Mouse (Mus musculus) E14TG2a.4 (cell line): Measurements from ENCODE around the gene Syt16.

Experiments used
- H3K27me3 ChIP-seq: 2 replicates; pipeline ENCODE4 v1.6.1; 2014; ENCODE audit warnings: low read length, control low read depth; ENCODE audit not compliant: insufficient read depth
- H3K36me3 ChIP-seq: 2 replicates; pipeline ENCODE4 v1.6.1; 2014; ENCODE audit warnings: low read length, control low read depth; ENCODE audit not compliant: insufficient read depth
- H3K4me1 ChIP-seq: replicated peaks from 2 replicates; pipeline ENCODE4 v1.6.1; 2014; ENCODE audit warnings: low read depth, low read length, control low read depth
- H3K4me3 ChIP-seq: replicated peaks from 2 replicates; pipeline ENCODE4 v1.5.1; 2014; ENCODE audit warnings: mild to moderate bottlenecking, low read length
- H3K9me3 ChIP-seq: 2 replicates; pipeline ENCODE4 v1.6.1; 2014; ENCODE audit warnings: low read length, control low read depth
- CTCF ChIP-seq: conservative IDR thresholded peaks from 2 replicates; pipeline ENCODE4 v1.5.1; 2014; ENCODE audit warnings: low read length
- NANOG ChIP-seq: IDR thresholded peaks from 2 replicates; pipeline ENCODE4 v1.6.1; 2014; ENCODE audit warnings: borderline replicate concordance, low read length, mixed read lengths
- POU5F1 ChIP-seq: IDR thresholded peaks from 2 replicates; pipeline ENCODE4 v1.6.1; 2014; ENCODE audit warnings: low read length, borderline replicate concordance

The Syt16 gene

GRCm38 (mm10) chr12:73996906-73997296 lies 560 bp upstream of the Syt16 start:
- no peak for TF ChIP-seq NANOG
- no peak for TF ChIP-seq CTCF
- no peak for TF ChIP-seq POU5F1
- H3K36me3 ChIP-seq = no peaks in the 10 kb centered on the region
- H3K4me3 ChIP-seq = peak overlapping the region; percentile 80

GRCm38 (mm10) chr12:73998128-73998456 lies 631 bp downstream of the Syt16 start:
- Histone ChIP-seq H3K4me1 (peaks cover 9% of the 10 kb centered on the region), H3K9me3 (no peaks in the 10 kb centered on the region), H3K4me3 (peak overlapping the region; percentile 80), H3K36me3 (no peaks in the 10 kb centered on the region), H3K27me3 (peaks cover 65% of the 10 kb centered on the region)
- TF ChIP-seq NANOG (no peak), POU5F1 (no peak), CTCF (no peak)

More at GRCm38 (mm10) chr12:73996906-73997296, 560 bp upstream of the Syt16 start:
- Histone ChIP-seq H3K4me1 (peaks cover 9% of the 10 kb centered on the region), H3K9me3 (no peaks in the 10 kb centered on the region), H3K27me3 (peaks cover 61% of the 10 kb centered on the region)

- H3K36me3 ChIP-seq = no peaks in the 10 kb centered on the region
- no peaks in the 10 kb centered on the region for H3K9me3 ChIP-seq
- peaks cover 5% of the 10 kb centered on the region for H3K4me1 ChIP-seq
- peaks cover 36% of the 10 kb centered on the region for H3K27me3 ChIP-seq
- H3K4me3 ChIP-seq = no peak overlapping the region
- no peak for TF ChIP-seq POU5F1
- no peak for TF ChIP-seq NANOG
- no peak for TF ChIP-seq CTCF
Observed at GRCm38 (mm10) chr12:74002449-74002848, 5.0 kb downstream of the Syt16 start.

GRCm38 (mm10) chr12:74009448-74009911 lies 12.0 kb downstream of the Syt16 start:
- Histone ChIP-seq H3K27me3 (peaks cover 4% of the 10 kb centered on the region; the same call in 1 of the 2 replicates), H3K36me3 (no peaks in the 10 kb centered on the region), H3K4me3 (no peak overlapping the region), H3K9me3 (no peaks in the 10 kb centered on the region), H3K4me1 (no peaks in the 10 kb centered on the region)
- TF ChIP-seq CTCF (peak; percentile 83), NANOG (no peak)

- no peak overlapping the region for H3K4me3 ChIP-seq
- H3K36me3 ChIP-seq = no peaks in the 10 kb centered on the region
- H3K27me3 ChIP-seq = peaks cover 20% of the 10 kb centered on the region
- no peaks in the 10 kb centered on the region for H3K9me3 ChIP-seq
- TF ChIP-seq CTCF = peak; percentile 99
- TF ChIP-seq NANOG = no peak
- no peak for TF ChIP-seq POU5F1
- no peaks in the 10 kb centered on the region for H3K4me1 ChIP-seq
Observed at GRCm38 (mm10) chr12:74013739-74014138, 16.3 kb downstream of the Syt16 start.

GRCm38 (mm10) chr12:74014739-74015270 lies 17.3 kb downstream of the Syt16 start:
- Histone ChIP-seq H3K36me3 (no peaks in the 10 kb centered on the region), H3K9me3 (no peaks in the 10 kb centered on the region), H3K27me3 (peaks cover 20% of the 10 kb centered on the region), H3K4me1 (no peaks in the 10 kb centered on the region), H3K4me3 (no peak overlapping the region)
- TF ChIP-seq NANOG = no peak
- TF ChIP-seq POU5F1 = no peak
- no peak; the same call in none of the 2 replicates for TF ChIP-seq CTCF

GRCm38 (mm10) chr12:74015491-74015890 lies 18.0 kb downstream of the Syt16 start:
- no peak overlapping the region for H3K4me3 ChIP-seq
- no peaks in the 10 kb centered on the region for H3K4me1 ChIP-seq
- H3K27me3 ChIP-seq = peaks cover 20% of the 10 kb centered on the region
- TF ChIP-seq NANOG (no peak), CTCF (no peak), POU5F1 (no peak)
- H3K9me3 ChIP-seq = no peaks in the 10 kb centered on the region
- no peaks in the 10 kb centered on the region for H3K36me3 ChIP-seq

GRCm38 (mm10) chr12:74023260-74023659 lies 25.8 kb downstream of the Syt16 start:
- no peak overlapping the region for H3K4me3 ChIP-seq
- TF ChIP-seq NANOG (no peak), CTCF (no peak), POU5F1 (no peak)
- no peaks in the 10 kb centered on the region for H3K9me3 ChIP-seq
- H3K27me3 ChIP-seq = no peaks in the 10 kb centered on the region
- no peaks in the 10 kb centered on the region for H3K36me3 ChIP-seq
- H3K4me1 ChIP-seq = no peaks in the 10 kb centered on the region

GRCm38 (mm10) chr12:74024912-74025311 lies 27.5 kb downstream of the Syt16 start:
- H3K27me3 ChIP-seq = no peaks in the 10 kb centered on the region
- H3K36me3 ChIP-seq = no peaks in the 10 kb centered on the region
- no peaks in the 10 kb centered on the region for H3K4me1 ChIP-seq
- TF ChIP-seq POU5F1 (no peak), NANOG (no peak), CTCF (no peak)
- H3K4me3 ChIP-seq = no peak overlapping the region
- H3K9me3 ChIP-seq = no peaks in the 10 kb centered on the region
